Comparison of ENCODE assay signal across 7 mouse cellular contexts in the genomic region with DNA sequence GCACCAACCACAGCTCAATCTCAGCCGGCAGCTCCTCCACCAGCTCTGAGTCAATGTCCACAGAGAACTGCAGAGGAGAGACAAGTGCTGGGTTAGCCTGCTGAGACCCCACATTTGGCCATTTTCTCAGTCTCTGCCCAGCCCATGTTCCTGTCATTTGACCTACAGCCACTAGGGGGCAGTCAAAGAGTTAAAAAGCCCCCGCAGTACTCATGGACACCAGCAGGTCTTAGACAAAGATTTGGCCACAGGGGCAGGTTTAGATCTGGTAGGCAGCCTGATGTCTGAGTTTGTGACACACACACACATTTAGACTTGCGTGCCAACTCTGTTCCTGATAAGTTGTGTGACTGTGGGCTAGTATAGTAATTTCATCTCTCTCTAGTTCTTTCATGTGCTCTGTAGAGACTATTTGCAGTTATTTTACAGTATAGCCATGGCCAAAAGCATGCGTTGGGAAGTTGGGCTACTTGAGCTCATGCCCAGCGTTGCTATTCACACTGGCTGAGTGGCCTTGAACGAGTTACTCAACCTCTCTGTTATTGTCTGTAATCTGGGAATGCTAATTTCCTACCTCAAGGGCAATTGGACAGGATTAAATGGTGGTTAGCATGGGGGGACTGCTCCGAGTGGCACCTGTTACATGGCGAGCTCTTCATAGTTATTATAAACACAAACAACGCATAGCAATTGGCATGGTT. TPM values are rescaled to one million over a fixed set of nuclear protein-coding genes. Genes with fewer than 3 reads are reported as not detected.
A peak's percentile ranks its signal among the peaks of the same experiment; 100 is the strongest.
DNase-seq lines count a peak whose midpoint lies in the region; ATAC-seq and TF ChIP-seq lines count a peak whose summit lies in the region.

No protein-coding gene starts in this region.

- TF ChIP-seq CTCF in bone marrow macrophage, adult 2 months (IDR thresholded peaks at IDR 0.05; ENCODE audit: low read depth, low read length) = peak; percentile 73
- TF ChIP-seq CTCF in embryonic fibroblast, embryonic 13.5 days (IDR thresholded peaks at IDR 0.05; ENCODE audit: borderline replicate concordance, insufficient read depth, low read length) = 0 out of 2 replicates have a peak, but pooled peaks have one; percentile 9
- peak; percentile 98 for TF ChIP-seq CTCF in lung, embryonic 14.5 days (IDR thresholded peaks at IDR 0.05; ENCODE audit: low read depth)
- peak; percentile 91; the same call in 1 of the 2 replicates for TF ChIP-seq CTCF in small intestine, adult 2 months (IDR thresholded peaks at IDR 0.05; ENCODE audit: extremely low read depth, insufficient read length, insufficient replicate concordance, low read depth, low read length)

- H3K4me1 ChIP-seq in bone marrow macrophage, adult 2 months (ENCODE audit: control insufficient read depth, insufficient read depth, low read length) = no peaks in the 10 kb centered on the region
- no peaks in the 10 kb centered on the region for H3K4me1 ChIP-seq in embryonic fibroblast, embryonic 13.5 days (ENCODE audit: control insufficient read depth, insufficient read depth, low read length)
- H3K4me1 ChIP-seq in lung, embryonic 14.5 days (ENCODE audit: insufficient read depth) = no peaks in the 10 kb centered on the region
- 0 out of 2 replicates have a peak, but pooled peaks cover 4% of the 10 kb centered on the region for H3K4me1 ChIP-seq in small intestine, adult 2 months (ENCODE audit: control insufficient read depth, insufficient read depth, insufficient read length, low read length)

- 52% methylated on average over 9 of the region's 9 CpGs for WGBS in lung, embryonic 14.5 days
- WGBS in small intestine, adult 2 months = 60% methylated on average over 9 of the region's 9 CpGs

- no peaks in the 10 kb centered on the region for H3K9me3 ChIP-seq in lung, embryonic 14.5 days (ENCODE audit: low read depth, low read length)

- no peak overlapping the region for H3K9ac ChIP-seq in lung, embryonic 14.5 days

- H3K27me3 ChIP-seq in lung, embryonic 14.5 days (ENCODE audit: insufficient read depth, low read length) = no peaks in the 10 kb centered on the region
- no peaks in the 10 kb centered on the region for H3K27me3 ChIP-seq in small intestine, adult 2 months (ENCODE audit: control insufficient read depth, insufficient read depth, low read length)

- ATAC-seq in lung, embryonic 14.5 days (ENCODE audit: insufficient read depth) = peak; percentile 70

- H3K4me3 ChIP-seq in bone marrow macrophage, adult 2 months (ENCODE audit: insufficient read depth, low read length) = no peak overlapping the region
- H3K4me3 ChIP-seq in embryonic fibroblast, embryonic 13.5 days (ENCODE audit: insufficient read depth, low read length) = no peak overlapping the region
- no peak overlapping the region for H3K4me3 ChIP-seq in lung, embryonic 14.5 days (ENCODE audit: low read depth, low read length)
- H3K4me3 ChIP-seq in small intestine, adult 2 months (ENCODE audit: low read depth, low read length) = no peak overlapping the region

- H3K4me2 ChIP-seq in lung, embryonic 14.5 days = no peak overlapping the region

- peak; percentile 72 for DNase-seq in A20 (ENCODE audit: low read depth, low spot score)
- DNase-seq in CD4-positive helper T cell, adult 2 months (ENCODE audit: low read depth, low spot score) = peak; percentile 66
- DNase-seq in hindlimb bud, embryonic 11.5 days (ENCODE audit: extremely low spot score, low read depth, low spot score) = peak; percentile 62
- peak; percentile 89 for DNase-seq in lung, embryonic 14.5 days

- no peak overlapping the region for H3K27ac ChIP-seq in bone marrow macrophage, adult 2 months (ENCODE audit: insufficient read depth, low read depth, low read length)
- no peak overlapping the region for H3K27ac ChIP-seq in embryonic fibroblast, embryonic 13.5 days (ENCODE audit: insufficient read depth, low read length)
- H3K27ac ChIP-seq in lung, embryonic 14.5 days (ENCODE audit: low read depth) = no peak overlapping the region
- no peak overlapping the region for H3K27ac ChIP-seq in small intestine, adult 2 months (ENCODE audit: insufficient read depth, low read depth, low read length)

- TF ChIP-seq POLR2A in bone marrow macrophage, adult 2 months (IDR thresholded peaks at IDR 0.05; ENCODE audit: borderline replicate concordance, low read depth, low read length) = no peak
- no peak for TF ChIP-seq POLR2A in embryonic fibroblast, embryonic 13.5 days (IDR thresholded peaks at IDR 0.05; ENCODE audit: low read depth, low read length)
- no peak for TF ChIP-seq POLR2A in small intestine, adult 2 months (IDR thresholded peaks at IDR 0.05; ENCODE audit: low read depth, low read length)

- peaks cover 22% of the 10 kb centered on the region; the same call in 1 of the 2 replicates for H3K36me3 ChIP-seq in lung, embryonic 14.5 days (ENCODE audit: insufficient read depth)
- peaks cover 46% of the 10 kb centered on the region for H3K36me3 ChIP-seq in small intestine, adult 2 months (ENCODE audit: control insufficient read depth, insufficient read depth, low read length)

RNA-seq across cellular contexts. Expression of gene Pdk2, which starts 6.0 kb away (rescaled TPM):
- polyA plus RNA-seq in bone marrow macrophage, adult 2 months (2012; ENCODE audit: insufficient read depth, insufficient read length, missing spikeins) = 23.4 and 24.5 TPM in 2 replicates
- 8.6 and 10.0 TPM in 2 replicates for polyA plus RNA-seq in embryonic fibroblast, embryonic 13.5 days (2011; ENCODE audit: insufficient read length, low read depth, missing spikeins)
- 24.5 and 27.4 TPM in 2 replicates for polyA plus RNA-seq in lung, embryonic 14.5 days (2014; fragmentation: Nextera tagmentation; extraction: Ambion mirVana)
- polyA plus RNA-seq in small intestine, adult 2 months (2012; rRNA removed) = 67.7 and 167 TPM in 2 replicates

RNA-seq across cellular contexts. Expression of gene Itga3, which starts 29.5 kb away (rescaled TPM):
- 0.27 and 0.33 TPM in 2 replicates for polyA plus RNA-seq in bone marrow macrophage, adult 2 months (2012; ENCODE audit: insufficient read depth, insufficient read length, missing spikeins)
- polyA plus RNA-seq in embryonic fibroblast, embryonic 13.5 days (2011; ENCODE audit: insufficient read length, low read depth, missing spikeins) = 6.9 and 12.8 TPM in 2 replicates
- 27.1 and 28.4 TPM in 2 replicates for polyA plus RNA-seq in lung, embryonic 14.5 days (2014; fragmentation: Nextera tagmentation; extraction: Ambion mirVana)
- 91.0 and 156 TPM in 2 replicates for polyA plus RNA-seq in small intestine, adult 2 months (2012; rRNA removed)

RNA-seq across cellular contexts. Expression of gene Samd14, which starts 37.5 kb away (rescaled TPM):
- polyA plus RNA-seq in bone marrow macrophage, adult 2 months (2012; ENCODE audit: insufficient read depth, insufficient read length, missing spikeins) = not detected in 2 replicates
- 11.6 and 14.2 TPM in 2 replicates for polyA plus RNA-seq in embryonic fibroblast, embryonic 13.5 days (2011; ENCODE audit: insufficient read length, low read depth, missing spikeins)
- 22.7 and 24.5 TPM in 2 replicates for polyA plus RNA-seq in lung, embryonic 14.5 days (2014; fragmentation: Nextera tagmentation; extraction: Ambion mirVana)
- 3.3 and 7.2 TPM in 2 replicates for polyA plus RNA-seq in small intestine, adult 2 months (2012; rRNA removed)

RNA-seq across cellular contexts. Expression of gene Ppp1r9b, which starts 56.3 kb away (rescaled TPM):
- polyA plus RNA-seq in bone marrow macrophage, adult 2 months (2012; ENCODE audit: insufficient read depth, insufficient read length, missing spikeins) = 166 and 176 TPM in 2 replicates
- 44.3 and 61.7 TPM in 2 replicates for polyA plus RNA-seq in embryonic fibroblast, embryonic 13.5 days (2011; ENCODE audit: insufficient read length, low read depth, missing spikeins)
- 13.0 and 14.3 TPM in 2 replicates for polyA plus RNA-seq in lung, embryonic 14.5 days (2014; fragmentation: Nextera tagmentation; extraction: Ambion mirVana)
- 17.0 and 29.4 TPM in 2 replicates for polyA plus RNA-seq in small intestine, adult 2 months (2012; rRNA removed)

Comparison
In these comparisons a context has a peak if more than half of its experiments do, and no peak if none do; other contexts are left out.
1. CTCF ChIP-seq: peak in every context shown above with its lines; median percentile 98 in lung, embryonic 14.5 days; 91 in small intestine, adult 2 months; 73 in bone marrow macrophage, adult 2 months; 9 in embryonic fibroblast, embryonic 13.5 days.